Mouse (Mus musculus): ENCODE measurements around the gene Eci1.
"Not testable (repeated sequence)": the region's sequence is repeated elsewhere in the genome, so short reads cannot be mapped to it uniquely, and the experiment has no call there.

Eci1 gene

GRCm38 (mm10) chr17:24437016-24437415 is 10.6 kb downstream of the Eci1 start:
- in situ Hi-C loops (cut with MboI; ENCODE audit: low sequenced_read_pairs) = no loop called here

GRCm38 (mm10) chr17:24440377-24440776 is 13.9 kb downstream of the Eci1 start:
- in situ Hi-C loops (cut with MboI; ENCODE audit: low sequenced_read_pairs) = no loop called here

GRCm38 (mm10) chr17:24441148-24441547 is 14.7 kb downstream of the Eci1 start:
- in situ Hi-C loops (cut with MboI; ENCODE audit: low sequenced_read_pairs) = no loop called here

- in situ Hi-C loops (cut with MboI; ENCODE audit: low sequenced_read_pairs) = no loop called here
These were observed 15.7 kb downstream of the Eci1 start for GRCm38 (mm10) chr17:24442107-24442506.

GRCm38 (mm10) chr17:24442632-24443155 is 16.3 kb downstream of the Eci1 start, which contains the start of gene Dnase1l2:
Gene Dnase1l2, minus strand, starts transcription at chr17:24443105.
- in situ Hi-C loops (cut with MboI; ENCODE audit: low sequenced_read_pairs) = no loop called here

- in situ Hi-C loops (cut with MboI; ENCODE audit: low sequenced_read_pairs) = no loop called here
These were observed 17.0 kb downstream of the Eci1 start for GRCm38 (mm10) chr17:24443409-24443808.

- in situ Hi-C loops (cut with MboI; ENCODE audit: low sequenced_read_pairs) = no loop called here
These were observed 20.1 kb downstream of the Eci1 start for GRCm38 (mm10) chr17:24446590-24446989.

GRCm38 (mm10) chr17:24449507-24449906 is 23.1 kb downstream of the Eci1 start:
- in situ Hi-C loops (cut with MboI; ENCODE audit: low sequenced_read_pairs) = no loop called here

- in situ Hi-C loops (cut with MboI; ENCODE audit: low sequenced_read_pairs) = no loop called here
These were observed 24.8 kb downstream of the Eci1 start for GRCm38 (mm10) chr17:24451220-24451619.

- in situ Hi-C loops (cut with MboI; ENCODE audit: low sequenced_read_pairs) = no loop called here
These were observed 26.9 kb downstream of the Eci1 start for GRCm38 (mm10) chr17:24453372-24453771.

GRCm38 (mm10) chr17:24454218-24454755 is 27.8 kb downstream of the Eci1 start:
- in situ Hi-C loops (cut with MboI; ENCODE audit: low sequenced_read_pairs) = no loop called here

GRCm38 (mm10) chr17:24454756-24455522 is 28.5 kb downstream of the Eci1 start:
- in situ Hi-C loops (cut with MboI; ENCODE audit: low sequenced_read_pairs) = no loop called here

- in situ Hi-C loops (cut with MboI; ENCODE audit: low sequenced_read_pairs) = not testable (repeated sequence)
These were observed 29.2 kb downstream of the Eci1 start for GRCm38 (mm10) chr17:24455523-24456206.

- in situ Hi-C loops (cut with MboI; ENCODE audit: low sequenced_read_pairs) = no loop called here
These were observed 35.1 kb downstream of the Eci1 start for GRCm38 (mm10) chr17:24461580-24461979.

GRCm38 (mm10) chr17:24462932-24463331 is 36.5 kb downstream of the Eci1 start:
- in situ Hi-C loops (cut with MboI; ENCODE audit: low sequenced_read_pairs) = no loop called here

- in situ Hi-C loops (cut with MboI; ENCODE audit: low sequenced_read_pairs) = no loop called here
These were observed 37.1 kb downstream of the Eci1 start for GRCm38 (mm10) chr17:24463374-24464133.

GRCm38 (mm10) chr17:24468636-24469246 is 42.3 kb downstream of the Eci1 start:
- in situ Hi-C loops (cut with MboI; ENCODE audit: low sequenced_read_pairs) = no loop called here

- in situ Hi-C loops (cut with MboI; ENCODE audit: low sequenced_read_pairs) = no loop called here
These were observed 43.0 kb downstream of the Eci1 start for GRCm38 (mm10) chr17:24469336-24469909.

- in situ Hi-C loops (cut with MboI; ENCODE audit: low sequenced_read_pairs) = no loop called here
These were observed 43.6 kb downstream of the Eci1 start, which contains the start of the genes E4f1 and Pgp for GRCm38 (mm10) chr17:24469910-24470602. Gene E4f1, minus strand, starts transcription at chr17:24470313. Gene Pgp, plus strand, starts transcription at chr17:24470392.

Data from CH12F3 (cell line).